Mouse (Mus musculus): ENCODE measurements at regions not wholly inside any gene's neighbourhood (a gene's known extent, or its start where the extent isn't known, plus 50 kb on each side); places are given as distances from the start of the nearest gene placed in this dataset.

GRCm38 (mm10) chr16:85964352-85965210 is 63.0 kb upstream of the Adamts5 start:
- no peak for DNase-seq

DNA sequence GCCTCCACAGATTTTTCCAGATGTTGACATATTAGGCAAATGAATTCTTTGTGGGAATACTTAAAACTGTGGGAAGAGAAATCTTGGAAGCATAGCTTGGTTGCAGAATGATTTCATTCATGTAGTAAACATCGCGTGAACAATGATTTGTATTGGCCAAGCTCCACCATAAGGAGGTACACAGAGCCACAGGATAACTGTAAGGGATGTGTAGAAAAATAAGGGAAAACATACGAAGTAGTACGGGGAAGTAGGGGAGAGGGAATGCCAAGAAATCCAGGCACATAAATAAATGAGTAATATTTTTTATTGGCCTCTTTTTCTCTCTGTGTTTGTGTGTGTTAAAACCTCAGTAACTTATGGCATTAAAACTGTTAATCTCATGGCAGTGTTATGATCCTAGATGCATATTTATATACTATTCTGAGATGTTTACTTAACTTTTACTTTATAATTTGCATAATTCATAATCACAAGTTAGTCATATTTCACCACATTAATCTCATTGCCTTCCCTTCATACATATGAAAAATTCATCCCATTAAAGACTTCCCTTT is 54.5 kb upstream of the Adamts5 start:
- DNase-seq, result no peak

GRCm38 (mm10) chr16:85951628-85952027 is 50.0 kb upstream of the Adamts5 start:
- DNase-seq, result no peak

Data from adrenal gland, postnatal 14 days (tissue).